Mouse (Mus musculus) limb, embryonic 11.5 days (tissue): ENCODE results near the gene Cplx2. TPM values are rescaled to one million over a fixed set of nuclear protein-coding genes. Genes with fewer than 3 reads are reported as not detected.
A peak's percentile ranks its signal among the peaks of the same experiment; 100 is the strongest.

ENCODE experiments used
- ATAC-seq: fragments of 200-750 bp; cut with Nextera tagmentation; 2 replicates; pipeline ENCODE4 v1.8.0; 2017; ENCODE audit warnings: low read depth; ENCODE audit not compliant: insufficient number of reproducible peaks, low FRiP score, low TSS enrichment
- DNase-seq: peaks from one replicate; pipeline ENCODE4 v3.0.0-alpha.2; 2015; ENCODE audit warnings: low spot score
- H3K27ac ChIP-seq: fragments of 300-500 bp; sonication (generic); replicated peaks from 2 replicates; pipeline ENCODE4 v1.5.1; 2014; ENCODE audit warnings: low read depth, mild to moderate bottlenecking, low read length
- H3K27me3 ChIP-seq: fragments of 300-500 bp; sonication (generic); 2 replicates; pipeline ENCODE4 v1.6.1; 2014; ENCODE audit warnings: mild to moderate bottlenecking, low read length, mixed read lengths; ENCODE audit not compliant: control insufficient read depth, insufficient read depth
- H3K36me3 ChIP-seq: fragments of 300-500 bp; sonication (generic); 2 replicates; pipeline ENCODE4 v1.6.1; 2014; ENCODE audit warnings: mild to moderate bottlenecking, low read length, moderate library complexity, mixed read lengths; ENCODE audit not compliant: control insufficient read depth, insufficient read depth
- H3K4me1 ChIP-seq: fragments of 300-500 bp; sonication (generic); 2 replicates; pipeline ENCODE4 v1.6.1; 2014; ENCODE audit warnings: low read length, mixed read lengths; ENCODE audit not compliant: control insufficient read depth, insufficient read depth
- H3K4me2 ChIP-seq: fragments of 300-500 bp; sonication (generic); 2 replicates; pipeline ENCODE4 v1.6.1; 2014; ENCODE audit warnings: low read depth, mild to moderate bottlenecking, moderate library complexity; ENCODE audit not compliant: severe bottlenecking
- H3K4me3 ChIP-seq: fragments of 300-500 bp; sonication (generic); 2 replicates; pipeline ENCODE4 v1.5.1; 2014; ENCODE audit warnings: low read depth, low read length
- H3K9ac ChIP-seq: fragments of 300-500 bp; sonication (generic); 2 replicates; pipeline ENCODE4 v1.6.1; 2014; ENCODE audit warnings: mild to moderate bottlenecking, low read length
- H3K9me3 ChIP-seq: fragments of 300-500 bp; sonication (generic); 2 replicates; pipeline ENCODE4 v1.6.1; 2016; ENCODE audit warnings: low read length; ENCODE audit not compliant: control insufficient read depth
- WGBS: fragments of 180-500 bp; shearing (Covaris S2); extraction: QIAGEN DNeasy Blood & Tissue Kit; methylation state at CpG from one replicate; pipeline ENCODE4 v1.1.7; 2014; 5-methylcytosine and 5-hydroxymethylcytosine counted together
- polyA plus RNA-seq: library from polyadenylated mRNA; unstranded; fragments of >200 nt; fragmentation: Nextera tagmentation; extraction: Ambion mirVana; gene quantifications from 2 replicates; pipeline ENCODE4 v1.2.1, GENCODE M21; 2014

The Cplx2 gene
- polyA plus RNA-seq, 1 experiment from 2014 or later: 3.4 TPM

GRCm38 (mm10) chr13:54404205-54404604 is 33.1 kb downstream of the Cplx2 start:
- no peak overlapping the region for H3K27ac ChIP-seq

GRCm38 (mm10) chr13:54405805-54406204 is 34.7 kb downstream of the Cplx2 start:
- 86% methylated on average over 2 of the region's 2 CpGs for WGBS
- ATAC-seq (no peak), DNase-seq (no peak)
- Histone ChIP-seq H3K4me1 (peaks cover 9% of the 10 kb centered on the region; the same call in 1 of the 2 replicates), H3K27ac (no peak overlapping the region), H3K27me3 (no peaks in the 10 kb centered on the region), H3K4me3 (no peak overlapping the region), H3K4me2 (no peak overlapping the region), H3K36me3 (no peaks in the 10 kb centered on the region), H3K9ac (no peak overlapping the region), H3K9me3 (no peaks in the 10 kb centered on the region)

More at GRCm38 (mm10) chr13:54404205-54404604, 33.1 kb downstream of the Cplx2 start:
- WGBS: 70% methylated on average over 3 of the region's 3 CpGs
- no peak overlapping the region for H3K4me2 ChIP-seq
- H3K9ac ChIP-seq: no peak overlapping the region
- no peaks in the 10 kb centered on the region for H3K27me3 ChIP-seq
- peaks cover 9% of the 10 kb centered on the region; the same call in 1 of the 2 replicates for H3K4me1 ChIP-seq
- ATAC-seq: no peak
- H3K4me3 ChIP-seq: no peak overlapping the region
- no peaks in the 10 kb centered on the region for H3K9me3 ChIP-seq
- DNase-seq: no peak
- no peaks in the 10 kb centered on the region for H3K36me3 ChIP-seq

GRCm38 (mm10) chr13:54411656-54412055 is 40.5 kb downstream of the Cplx2 start:
- DNase-seq (no peak), ATAC-seq (no peak)
- Histone ChIP-seq H3K36me3 (no peaks in the 10 kb centered on the region), H3K4me2 (no peak overlapping the region), H3K9ac (no peak overlapping the region), H3K4me1 (peaks cover 9% of the 10 kb centered on the region), H3K4me3 (no peak overlapping the region), H3K9me3 (no peaks in the 10 kb centered on the region), H3K27ac (no peak overlapping the region), H3K27me3 (no peaks in the 10 kb centered on the region)
- WGBS: 95% methylated on average over 3 of the region's 3 CpGs

- Histone ChIP-seq H3K9ac (no peak overlapping the region), H3K4me3 (no peak overlapping the region), H3K36me3 (no peaks in the 10 kb centered on the region), H3K9me3 (no peaks in the 10 kb centered on the region), H3K4me2 (no peak overlapping the region), H3K4me1 (peaks cover 9% of the 10 kb centered on the region), H3K27me3 (no peaks in the 10 kb centered on the region), H3K27ac (no peak overlapping the region)
- 21% methylated on average over 7 of the region's 7 CpGs for WGBS
- ATAC-seq (no peak), DNase-seq (no peak)
Measured at GRCm38 (mm10) chr13:54412236-54412635, 41.1 kb downstream of the Cplx2 start.

GRCm38 (mm10) chr13:54412721-54413120 is 41.6 kb downstream of the Cplx2 start:
- DNase-seq (no peak), ATAC-seq (no peak)
- WGBS: 84% methylated on average over 4 of the region's 4 CpGs
- H3K4me2 ChIP-seq: no peak overlapping the region
- H3K4me3 ChIP-seq: no peak overlapping the region
- H3K9ac ChIP-seq: no peak overlapping the region
- no peaks in the 10 kb centered on the region for H3K36me3 ChIP-seq
- peaks cover 9% of the 10 kb centered on the region for H3K4me1 ChIP-seq
- H3K9me3 ChIP-seq: no peaks in the 10 kb centered on the region
- no peak overlapping the region for H3K27ac ChIP-seq
- H3K27me3 ChIP-seq: no peaks in the 10 kb centered on the region

GRCm38 (mm10) chr13:54415059-54415458 is 43.9 kb downstream of the Cplx2 start:
- no peak for ATAC-seq
- no peak for DNase-seq
- H3K4me3 ChIP-seq: no peak overlapping the region
- no peaks in the 10 kb centered on the region for H3K9me3 ChIP-seq
- no peaks in the 10 kb centered on the region for H3K27me3 ChIP-seq
- no peak overlapping the region for H3K27ac ChIP-seq
- H3K36me3 ChIP-seq: no peaks in the 10 kb centered on the region
- no peak overlapping the region for H3K4me2 ChIP-seq
- no peak overlapping the region for H3K9ac ChIP-seq
- 91% methylated on average over 4 of the region's 4 CpGs for WGBS
- peaks cover 9% of the 10 kb centered on the region for H3K4me1 ChIP-seq

GRCm38 (mm10) chr13:54418781-54419327 is 47.7 kb downstream of the Cplx2 start:
- H3K4me2 ChIP-seq: no peak overlapping the region
- H3K4me1 ChIP-seq: no peaks in the 10 kb centered on the region
- ATAC-seq (no peak), DNase-seq (no peak)
- no peaks in the 10 kb centered on the region for H3K9me3 ChIP-seq
- H3K36me3 ChIP-seq: no peaks in the 10 kb centered on the region
- no peak overlapping the region for H3K4me3 ChIP-seq
- 79% methylated on average over 10 of the region's 10 CpGs for WGBS
- H3K27ac ChIP-seq: no peak overlapping the region
- H3K27me3 ChIP-seq: no peaks in the 10 kb centered on the region
- no peak overlapping the region for H3K9ac ChIP-seq

GRCm38 (mm10) chr13:54420226-54420625 is 49.1 kb downstream of the Cplx2 start:
- H3K9ac ChIP-seq: no peak overlapping the region
- no peak overlapping the region for H3K4me2 ChIP-seq
- no peaks in the 10 kb centered on the region for H3K36me3 ChIP-seq
- H3K4me1 ChIP-seq: no peaks in the 10 kb centered on the region
- no peak overlapping the region for H3K4me3 ChIP-seq
- no peak overlapping the region for H3K27ac ChIP-seq
- ATAC-seq (no peak), DNase-seq (no peak)
- H3K9me3 ChIP-seq: no peaks in the 10 kb centered on the region
- H3K27me3 ChIP-seq: no peaks in the 10 kb centered on the region
- 87% methylated on average over 12 of the region's 12 CpGs for WGBS

GRCm38 (mm10) chr13:54425269-54425668 is 54.1 kb downstream of the Cplx2 start:
- H3K36me3 ChIP-seq: no peaks in the 10 kb centered on the region
- DNase-seq (peak; percentile 48), ATAC-seq (peak; percentile 65; the same call in 1 of the 2 replicates)
- no peak overlapping the region for H3K4me3 ChIP-seq
- H3K9me3 ChIP-seq: no peaks in the 10 kb centered on the region
- H3K4me1 ChIP-seq: no peaks in the 10 kb centered on the region
- no peak overlapping the region for H3K9ac ChIP-seq
- no peak overlapping the region for H3K4me2 ChIP-seq
- H3K27ac ChIP-seq: peak overlapping the region; percentile 42
- no peaks in the 10 kb centered on the region for H3K27me3 ChIP-seq
- WGBS: 38% methylated on average over 2 of the region's 2 CpGs
